Mouse (Mus musculus) gastrocnemius, postnatal 36 days (tissue): ENCODE results near the gene Zfp566. TPM values are rescaled to one million over a fixed set of nuclear protein-coding genes. Genes with fewer than 3 reads are reported as not detected.
"Not testable (repeated sequence)": the region's sequence is repeated elsewhere in the genome, so short reads cannot be mapped to it uniquely, and the experiment has no call there.

ENCODE experiments used
- DNase-seq, 2 experiments: peaks; one replicate each; pipeline ENCODE4 v3.0.0; 2022
- intact Hi-C: fragments of 180-260 bp; cut with DNase I; formaldehyde crosslinking; loops from one replicate; pipeline ENCODE4 v1.15.1; 2025
- long read RNA-seq, 2 experiments: library from polyadenylated mRNA; stranded (forward); transcript quantifications; one replicate each; pipeline ENCODE4 v2.0.0; 2021
- total RNA-seq, 2 experiments: library from RNA; stranded (reverse); gene quantifications; 2 replicates each; pipeline ENCODE4 v1.2.3; 2021

Zfp566 gene
- 1 to 10 TPM; 1.8 to 2.9 TPM for total RNA-seq
- long read RNA-seq, experiment 1, partial matches to known transcripts = 0 of 1 reads
- long read RNA-seq, experiment 1, other reads (novel, unspliced or antisense) = 0 of 1 reads
- long read RNA-seq, experiment 2, partial matches to known transcripts = 1 of 1 reads
- long read RNA-seq, experiment 2, other reads (novel, unspliced or antisense) = 0 of 1 reads

DNA sequence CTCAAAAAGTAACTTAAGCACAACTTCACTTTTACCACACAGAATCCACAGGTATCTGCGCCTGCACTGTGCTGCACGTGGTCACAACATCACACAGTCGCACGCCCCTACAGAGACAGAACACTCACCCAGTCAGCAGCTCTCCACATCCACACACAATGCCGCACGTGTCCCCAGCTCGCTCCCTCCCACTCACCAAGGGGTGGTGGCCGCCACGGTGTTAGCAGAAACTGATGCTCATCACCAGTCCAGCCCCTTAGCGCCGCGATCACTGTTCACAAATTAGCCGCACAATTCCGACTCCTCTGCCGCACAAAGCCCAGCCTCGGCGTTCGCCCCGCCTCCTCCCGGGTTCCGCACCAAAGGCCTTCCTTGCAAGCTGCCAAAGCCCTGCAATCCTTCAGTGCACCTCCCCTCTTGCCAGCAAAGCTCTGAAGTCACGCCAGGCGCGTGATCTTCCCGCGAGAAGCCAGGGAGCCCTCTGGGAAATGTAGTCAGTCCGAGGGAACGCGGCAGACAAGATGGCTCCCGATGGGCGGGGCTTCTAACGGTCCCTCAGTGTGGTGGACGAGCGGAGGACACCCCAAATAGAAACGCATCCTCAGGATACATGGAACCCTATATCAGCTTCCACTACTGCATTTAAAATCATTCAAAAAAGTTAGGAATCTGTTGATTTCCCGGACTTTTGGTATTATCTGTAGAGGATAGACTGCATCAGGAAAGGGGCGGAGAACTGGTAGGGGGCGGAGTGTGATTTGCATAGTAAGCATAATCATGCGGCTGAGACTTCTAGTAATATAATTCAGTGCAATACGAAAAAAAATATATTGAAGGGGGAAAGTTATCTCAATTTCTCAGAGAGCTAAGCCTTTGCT, at the start of gene Zfp566, which contains the start of gene Gm26920:
Zfp566 (minus strand) TSS at position 436 of the 878 bp plus-strand sequence.
Gm26920 (minus strand) TSS at position 319 of the 878 bp plus-strand sequence.
- DNase-seq = peak; percentile 95 to 96
- intact Hi-C loops = loop anchor here (5.0 kb wide), 1 partner anchor 87 kb away; no protein-coding TSS in a partner anchor

- no peak for DNase-seq
- intact Hi-C loops = no loop called here
Measured at GRCm38 (mm10) chr7:30136826-30137225, 46.5 kb upstream of the Zfp566 start.

- no peak for DNase-seq
- intact Hi-C loops = no loop called here
Measured at GRCm38 (mm10) chr7:30132396-30132795, 42.1 kb upstream of the Zfp566 start.

- DNase-seq = no peak
- intact Hi-C loops = no loop called here
Measured at GRCm38 (mm10) chr7:30129900-30130299, 39.6 kb upstream of the Zfp566 start.

GRCm38 (mm10) chr7:30122188-30122530, 31.8 kb upstream of the Zfp566 start:
- intact Hi-C loops = no loop called here
- DNase-seq = no peak

DNA sequence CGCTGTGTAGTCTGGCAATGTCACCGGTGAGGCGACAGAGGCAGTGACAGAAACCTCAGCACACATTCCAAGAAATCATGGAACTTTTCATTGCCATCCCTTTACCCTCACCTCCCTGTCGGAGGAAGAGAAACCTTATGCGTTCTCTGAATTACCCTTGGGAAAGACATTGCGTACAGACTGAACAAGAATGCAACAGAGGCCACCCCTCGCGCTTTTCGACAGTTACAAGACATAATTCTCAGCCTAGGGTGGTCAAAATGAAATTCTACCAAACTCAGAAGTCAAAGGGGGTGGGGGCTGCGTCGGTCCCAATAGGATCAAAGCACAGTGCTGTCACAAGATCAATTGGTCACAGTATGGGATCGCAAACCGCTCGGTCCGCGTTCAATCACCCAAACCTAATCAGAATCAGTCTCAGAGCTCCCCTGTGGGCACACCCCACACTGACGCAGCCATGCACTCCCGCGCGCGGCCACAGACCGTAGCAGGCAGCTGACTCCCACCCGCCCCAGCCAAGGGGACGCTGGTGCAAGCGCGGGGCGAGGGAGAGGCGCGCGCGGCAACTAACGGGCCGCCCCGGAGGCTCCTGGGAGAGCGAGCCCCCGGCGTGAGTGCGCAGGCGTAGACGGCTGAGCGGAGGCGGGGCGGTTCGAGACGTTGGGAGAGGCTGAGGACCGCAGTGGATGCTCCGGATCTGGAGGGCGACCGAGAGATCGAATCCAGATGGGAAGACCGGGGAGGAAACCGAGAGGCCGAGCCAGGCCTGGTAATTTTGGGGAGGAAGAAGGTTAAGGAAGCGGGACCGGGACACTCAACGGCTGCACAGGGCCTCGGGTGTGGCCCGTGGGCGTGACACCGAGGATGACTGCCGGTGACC, 31.2 kb upstream of the Zfp566 start, which contains the start of gene Zfp382:
Zfp382 (plus strand) TSS at position 635 of the 880 bp plus-strand sequence.
- intact Hi-C loops = no loop called here
- peak; percentile 85 to 87 for DNase-seq

- DNase-seq, intact Hi-C loops: not testable (repeated sequence)
Measured at GRCm38 (mm10) chr7:30117935-30118334, 27.6 kb upstream of the Zfp566 start.

DNA sequence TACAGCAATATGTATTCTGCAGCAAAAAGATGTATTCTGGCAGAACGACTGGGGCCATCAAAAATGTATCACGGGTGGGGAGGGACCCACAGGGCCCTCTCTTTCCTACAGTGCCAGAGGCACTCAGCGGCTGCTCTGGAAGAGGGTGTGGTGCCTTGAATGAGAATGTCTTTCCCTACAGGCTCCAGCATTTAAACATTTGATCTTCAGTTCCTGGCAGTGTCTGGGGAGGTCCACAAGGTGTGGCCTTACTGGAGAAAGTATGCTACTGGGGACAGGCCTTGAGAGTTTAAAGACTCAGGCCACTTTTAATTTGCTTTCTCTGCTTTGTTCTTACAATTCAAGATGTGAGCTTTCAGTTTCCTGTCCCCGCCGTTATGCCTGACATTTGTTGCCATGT, 25.7 kb upstream of the Zfp566 start:
- no peak for DNase-seq
- intact Hi-C loops = no loop called here

GRCm38 (mm10) chr7:30099297-30099696, 9.0 kb upstream of the Zfp566 start:
- peak in 1 of 2 experiments; percentile 26 for DNase-seq
- intact Hi-C loops = no loop called here

DNA sequence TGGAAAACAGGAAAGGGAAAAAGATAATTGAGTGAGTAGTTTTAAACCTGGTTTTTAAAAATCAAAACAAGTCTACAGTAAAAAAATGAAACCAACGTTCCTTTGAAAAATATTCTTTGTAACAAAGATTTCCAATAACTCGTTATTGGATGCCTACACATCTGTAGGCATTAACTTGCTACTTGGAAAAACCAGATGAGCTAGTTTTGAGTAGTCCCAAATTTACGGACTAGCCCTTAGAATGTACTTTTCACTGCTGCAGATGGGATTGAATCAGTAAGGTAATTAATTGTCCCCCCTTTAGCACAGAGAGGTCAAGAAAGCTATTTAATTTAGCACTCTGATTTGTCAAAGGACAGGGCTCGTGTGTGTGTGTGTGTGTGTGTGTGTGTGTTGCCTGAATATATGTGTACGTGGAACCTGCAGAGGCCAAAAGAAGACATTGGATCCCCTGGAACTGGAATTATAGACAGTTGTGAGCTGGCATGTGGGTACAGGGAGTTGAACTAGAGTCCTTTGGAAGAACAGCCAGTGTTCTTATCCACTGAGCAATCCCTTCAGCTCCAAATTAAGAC, 5.3 kb upstream of the Zfp566 start:
- intact Hi-C loops = no loop called here
- DNase-seq = no peak

DNA sequence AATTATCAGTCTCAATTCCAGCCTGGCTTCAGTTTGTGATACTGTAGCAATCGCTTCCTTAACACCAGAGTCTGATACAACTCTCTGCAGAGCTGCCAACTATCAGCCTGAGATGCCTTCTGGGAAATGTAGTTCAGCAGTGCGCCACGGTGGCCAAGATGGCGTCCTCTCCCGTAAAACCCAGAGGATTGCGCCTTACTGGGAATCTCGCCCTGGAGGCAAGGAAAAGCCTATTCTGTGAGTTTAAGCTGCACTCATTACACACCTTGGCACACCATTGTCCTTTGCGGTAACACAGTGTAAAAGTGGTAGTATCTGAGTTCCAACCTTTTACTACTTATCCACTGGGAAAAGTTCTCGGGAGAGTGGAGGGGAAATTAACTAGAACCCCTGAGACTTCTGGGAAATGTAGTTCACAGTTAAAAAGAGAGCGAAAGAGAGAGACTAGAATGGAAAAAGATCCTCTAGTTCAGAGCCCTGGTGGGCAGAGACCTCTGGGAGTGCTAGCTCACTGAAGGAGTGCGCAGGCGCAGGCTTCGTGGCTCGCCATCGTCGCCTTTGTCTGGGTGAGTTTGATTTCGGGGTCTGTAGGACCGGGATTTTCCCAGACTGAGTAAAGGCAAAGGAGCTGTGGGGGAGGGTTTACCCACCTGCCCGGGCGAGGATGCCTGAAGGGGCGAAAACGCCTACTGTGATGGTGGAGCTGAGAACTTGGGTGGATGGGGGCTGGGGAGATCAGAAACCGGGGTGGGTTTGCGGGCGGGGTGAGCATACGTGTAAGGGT, 4.5 kb upstream of the Zfp566 start, which contains the start of gene Zfp260:
Zfp260 (plus strand) TSS at position 132 of the 784 bp plus-strand sequence.
- intact Hi-C loops = loop anchor here (5.0 kb wide), 1 partner anchor 82 kb away; no protein-coding TSS in a partner anchor
- DNase-seq = peak; percentile 82 to 85

DNA sequence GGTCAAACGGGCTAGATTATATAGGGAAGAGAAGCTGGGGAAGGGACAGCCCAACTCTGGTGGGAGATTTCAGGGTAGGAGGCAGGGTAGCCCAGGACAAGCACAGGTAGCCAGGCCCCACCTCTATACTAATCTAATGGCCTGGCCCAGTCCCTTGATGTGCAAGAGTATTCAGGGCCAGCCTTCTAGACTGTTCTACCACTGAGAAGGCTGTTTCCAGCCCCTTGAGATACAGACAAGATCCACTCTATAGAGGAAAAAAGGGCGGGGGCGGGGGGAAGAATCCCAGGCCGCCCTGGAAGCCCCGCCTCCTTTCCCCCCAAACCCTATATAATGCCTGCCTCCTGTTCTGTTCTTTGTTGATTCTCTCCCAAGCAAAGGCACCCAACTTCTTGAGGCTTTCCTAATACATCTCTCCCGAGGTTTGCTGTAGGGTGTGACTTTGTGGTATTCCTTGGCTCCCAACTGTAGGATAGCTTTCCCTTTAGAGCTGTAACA, 3.6 kb upstream of the Zfp566 start:
- DNase-seq = no peak
- intact Hi-C loops = loop anchor here (5.0 kb wide), 1 partner anchor 83 kb away; no protein-coding TSS in a partner anchor

GRCm38 (mm10) chr7:30092666-30093065, 2.3 kb upstream of the Zfp566 start:
- intact Hi-C loops = loop anchor here (5.0 kb wide), 1 partner anchor 85 kb away; no protein-coding TSS in a partner anchor

GRCm38 (mm10) chr7:30090970-30091585, 751 bp upstream of the Zfp566 start:
- DNase-seq = no peak
- intact Hi-C loops = loop anchor here (5.0 kb wide), 1 partner anchor 86 kb away; no protein-coding TSS in a partner anchor

More at GRCm38 (mm10) chr7:30092666-30093065, 2.3 kb upstream of the Zfp566 start:
- DNase-seq = no peak

- intact Hi-C loops = loop anchor here (5.0 kb wide), 1 partner anchor 72 kb away; no protein-coding TSS in a partner anchor
- DNase-seq = no peak
Measured at GRCm38 (mm10) chr7:30089405-30089804, 922 bp downstream of the Zfp566 start.

DNA sequence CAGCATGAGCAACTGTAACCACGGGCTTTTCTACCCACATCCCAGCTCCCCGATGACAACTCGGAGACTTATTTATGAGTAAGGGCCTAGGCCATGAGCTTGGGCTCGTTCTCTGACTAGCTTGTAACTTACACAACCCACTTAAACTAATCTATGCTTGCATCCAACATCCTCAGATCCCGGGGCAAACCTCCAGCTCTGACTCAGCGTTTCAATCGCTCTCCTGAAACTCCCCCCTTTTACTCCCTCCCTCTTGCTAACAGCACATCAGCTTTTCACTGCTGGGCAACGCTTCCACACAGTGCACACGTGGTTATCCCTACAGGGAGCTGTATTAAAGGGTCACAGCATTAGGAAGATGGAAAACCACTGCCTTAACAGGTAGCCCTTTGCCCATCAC, 3.8 kb downstream of the Zfp566 start:
- intact Hi-C loops = loop anchor here (5.0 kb wide), 1 partner anchor 69 kb away; no protein-coding TSS in a partner anchor
- no peak for DNase-seq

- DNase-seq = peak; percentile 70 to 75
- intact Hi-C loops = no loop called here
Measured at GRCm38 (mm10) chr7:30072146-30073028, 17.9 kb downstream of the Zfp566 start, which contains the start of gene Zfp82. Gene Zfp82 (minus strand): TSS chr7:30072900.
